Mouse (Mus musculus): ENCODE results near the gene 4933402N03Rik.

4933402N03Rik gene

GRCm38 (mm10) chr7:131146214-131146613 is at the start of gene 4933402N03Rik:
Gene 4933402N03Rik, minus strand, starts transcription at chr7:131146314.
- no peak for DNase-seq (ENCODE audit: low spot score)

- DNase-seq (ENCODE audit: low spot score), result no peak
Measured at GRCm38 (mm10) chr7:131187996-131188395, 41.9 kb upstream of the 4933402N03Rik start.

- no peak for DNase-seq (ENCODE audit: low spot score)
Measured at GRCm38 (mm10) chr7:131187047-131187446, 40.9 kb upstream of the 4933402N03Rik start.

- DNase-seq (ENCODE audit: low spot score), result no peak
Measured at GRCm38 (mm10) chr7:131184339-131184738, 38.2 kb upstream of the 4933402N03Rik start.

- DNase-seq (ENCODE audit: low spot score), result no peak
Measured at GRCm38 (mm10) chr7:131182685-131183084, 36.6 kb upstream of the 4933402N03Rik start.

- no peak for DNase-seq (ENCODE audit: low spot score)
Measured at GRCm38 (mm10) chr7:131174121-131174520, 28.0 kb upstream of the 4933402N03Rik start, which contains the start of gene 5430419D17Rik. Gene 5430419D17Rik, plus strand, starts transcription at chr7:131174402.

GRCm38 (mm10) chr7:131169099-131169498 is 23.0 kb upstream of the 4933402N03Rik start:
- no peak for DNase-seq (ENCODE audit: low spot score)

GRCm38 (mm10) chr7:131167771-131168170 is 21.7 kb upstream of the 4933402N03Rik start:
- no peak for DNase-seq (ENCODE audit: low spot score)

GRCm38 (mm10) chr7:131162251-131162650 is 16.1 kb upstream of the 4933402N03Rik start:
- no peak for DNase-seq (ENCODE audit: low spot score)

GRCm38 (mm10) chr7:131153044-131153443 is 6.9 kb upstream of the 4933402N03Rik start:
- no peak for DNase-seq (ENCODE audit: low spot score)

GRCm38 (mm10) chr7:131150179-131150578 is 4.1 kb upstream of the 4933402N03Rik start:
- DNase-seq (ENCODE audit: low spot score), result no peak

- DNase-seq (ENCODE audit: low spot score), result no peak
Measured at GRCm38 (mm10) chr7:131133181-131133580, 12.9 kb downstream of the 4933402N03Rik start.

- DNase-seq (ENCODE audit: low spot score), result no peak
Measured at GRCm38 (mm10) chr7:131130021-131130420, 16.1 kb downstream of the 4933402N03Rik start.

- DNase-seq (ENCODE audit: low spot score), result no peak
Measured at GRCm38 (mm10) chr7:131122210-131122807, 23.8 kb downstream of the 4933402N03Rik start.

GRCm38 (mm10) chr7:131114434-131114833 is 31.7 kb downstream of the 4933402N03Rik start:
- no peak for DNase-seq (ENCODE audit: low spot score)

GRCm38 (mm10) chr7:131113676-131114075 is 32.4 kb downstream of the 4933402N03Rik start:
- no peak for DNase-seq (ENCODE audit: low spot score)

- DNase-seq (ENCODE audit: low spot score), result peak; percentile 61
Measured at GRCm38 (mm10) chr7:131112486-131112885, 33.6 kb downstream of the 4933402N03Rik start.
